Mouse (Mus musculus) monocyte, adult 2 months (primary cell): ENCODE measurements around the gene Nek10.
"Not testable (repeated sequence)": the region's sequence is repeated elsewhere in the genome, so short reads cannot be mapped to it uniquely, and the experiment has no call there.

Experiments
- DNase-seq, 2 experiments: peaks; one replicate each; pipeline ENCODE4 v3.0.0; 2022; ENCODE audit warnings: low spot score in 2 of 2, low read depth in 1 of 2

The Nek10 gene

DNA sequence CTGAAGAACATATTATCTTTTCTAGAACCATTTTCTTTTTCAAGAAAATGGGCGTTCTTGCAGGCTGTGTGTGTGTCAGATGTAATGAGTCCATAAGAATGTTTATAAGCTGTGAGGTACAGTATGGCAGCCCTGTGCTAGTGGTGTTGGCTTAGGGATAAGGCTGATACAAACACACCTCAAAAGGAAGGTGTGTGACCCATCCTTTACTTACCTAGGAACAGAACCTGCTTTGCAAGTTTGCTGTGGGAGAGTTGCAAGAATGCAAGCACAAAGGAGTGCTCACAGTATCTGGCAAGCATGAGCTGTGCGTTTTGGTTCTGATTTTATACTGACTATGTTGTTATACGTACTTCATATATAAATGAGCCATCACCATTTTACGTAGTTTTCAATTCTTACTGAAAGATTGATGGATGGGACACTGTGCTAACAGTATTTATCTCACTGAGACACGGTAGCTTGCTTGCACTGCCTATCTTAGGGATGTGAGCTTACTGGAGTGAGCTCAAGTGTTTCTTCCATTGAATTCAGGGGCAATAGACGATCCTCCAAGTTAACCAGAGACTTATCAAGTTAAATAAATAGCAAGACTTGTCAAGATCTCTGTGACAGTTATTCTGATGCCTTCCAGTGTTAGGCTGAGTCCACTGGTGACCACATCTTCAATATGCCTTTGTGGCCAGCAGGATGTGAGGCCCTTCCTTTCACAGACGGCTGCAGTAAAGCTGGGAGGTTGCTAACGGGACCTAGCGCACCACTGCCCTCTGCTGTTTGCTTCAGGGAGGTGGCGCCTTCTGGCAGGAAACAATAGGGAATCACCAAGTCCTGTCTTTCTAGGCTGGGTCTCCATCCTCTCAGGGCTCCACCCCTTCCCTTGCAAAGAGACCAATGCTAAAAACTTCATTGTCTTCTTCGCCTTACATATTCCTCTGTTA is 181.8 kb downstream of the Nek10 start:
- peak in 1 of 2 experiments; percentile 3 for DNase-seq

DNA sequence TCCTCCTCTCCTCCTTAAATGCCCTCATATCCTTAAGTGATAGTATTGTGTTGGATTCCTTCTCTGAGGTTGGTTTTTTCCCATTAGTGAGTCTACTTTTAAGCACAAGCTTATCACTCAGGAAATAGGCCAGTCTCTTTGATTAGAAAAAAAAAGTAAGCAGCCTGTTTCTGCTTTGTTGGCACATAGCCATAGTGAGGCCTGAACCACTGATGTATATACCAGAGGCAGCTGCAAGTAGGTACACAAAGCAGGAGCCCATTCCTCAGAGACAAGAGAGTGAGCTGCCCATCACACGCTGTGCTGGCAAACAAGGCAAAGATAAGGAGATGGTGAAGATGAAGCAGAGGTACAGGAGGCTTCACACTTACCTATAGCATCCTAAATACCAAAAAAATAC is 184.2 kb downstream of the Nek10 start:
- no peak for DNase-seq

DNA sequence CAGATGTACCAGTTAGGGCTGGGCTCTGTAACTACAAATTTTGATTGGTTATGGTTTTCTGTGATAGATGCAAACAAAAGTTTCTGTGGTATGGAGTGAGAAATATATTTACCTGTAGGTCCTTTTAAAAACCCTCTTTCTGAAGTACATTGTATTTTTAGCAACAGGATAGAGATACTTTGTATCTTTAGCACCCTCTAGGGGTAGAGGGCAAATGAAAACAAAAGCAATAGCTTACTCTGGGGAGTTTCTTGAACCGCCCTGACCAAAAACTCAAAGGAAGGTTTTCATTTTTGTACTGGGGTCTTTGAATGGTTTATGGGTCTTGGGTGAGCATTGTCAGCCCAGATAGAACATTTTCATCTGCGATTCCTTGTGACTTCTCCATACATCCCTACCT is 188.4 kb downstream of the Nek10 start:
- no peak for DNase-seq

DNA sequence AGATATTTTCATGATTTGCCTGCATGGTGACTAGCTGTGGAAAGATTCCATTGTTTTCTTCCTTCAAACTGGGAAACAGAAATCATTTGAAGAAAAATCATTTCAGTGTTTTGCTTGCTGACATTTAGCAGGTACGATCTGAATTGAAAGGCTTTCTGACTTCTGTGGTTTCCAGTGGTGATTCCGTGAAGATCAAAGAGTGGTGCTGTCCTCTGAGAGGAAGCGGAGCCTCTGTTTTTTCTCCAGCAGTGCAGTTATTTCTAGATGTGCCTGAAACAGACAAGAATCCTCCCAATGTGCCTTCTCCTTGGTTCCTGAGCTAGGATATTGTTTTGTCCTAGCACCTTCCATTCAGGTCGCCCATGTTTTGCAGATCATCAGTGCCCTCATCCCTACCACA is 208.2 kb downstream of the Nek10 start:
- no peak for DNase-seq

DNA sequence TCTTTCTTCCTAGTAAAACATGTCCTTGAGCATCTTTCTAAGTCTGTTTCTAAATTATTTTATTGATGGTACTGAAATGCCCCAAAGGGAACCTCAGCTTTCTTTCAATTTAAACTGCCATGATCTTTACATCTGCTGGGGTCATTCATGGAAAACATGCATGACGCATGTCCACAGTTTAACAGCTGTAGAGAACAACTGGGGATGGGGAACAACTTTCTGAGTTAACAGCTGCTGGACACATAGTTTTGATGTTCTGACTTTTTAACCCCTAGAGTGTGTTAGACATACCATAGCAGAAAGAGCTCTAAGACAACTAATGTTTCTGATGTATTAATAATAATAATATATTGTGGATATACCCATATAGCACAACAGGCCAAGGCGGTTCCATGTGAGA is 211.6 kb downstream of the Nek10 start:
- no peak for DNase-seq

DNA sequence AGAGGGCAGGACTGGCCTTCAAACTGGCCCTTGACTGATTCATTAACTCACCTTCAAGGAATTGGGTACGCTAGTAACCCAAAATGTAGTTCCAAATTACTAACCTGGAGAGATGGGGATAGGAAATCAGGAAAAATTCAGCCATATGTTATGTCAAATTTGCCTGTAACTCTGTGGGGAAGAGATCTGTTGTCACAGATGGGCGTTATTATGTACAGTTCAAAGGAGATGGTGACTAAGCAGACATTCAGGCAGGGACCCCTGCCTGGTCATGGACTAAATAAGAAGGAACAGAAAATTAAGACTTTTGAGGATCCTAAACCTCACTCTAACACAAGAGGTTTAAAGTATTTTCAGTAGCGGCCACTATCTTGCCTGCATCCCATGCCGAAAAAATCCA is 227.4 kb downstream of the Nek10 start:
- not testable (repeated sequence) for DNase-seq

DNA sequence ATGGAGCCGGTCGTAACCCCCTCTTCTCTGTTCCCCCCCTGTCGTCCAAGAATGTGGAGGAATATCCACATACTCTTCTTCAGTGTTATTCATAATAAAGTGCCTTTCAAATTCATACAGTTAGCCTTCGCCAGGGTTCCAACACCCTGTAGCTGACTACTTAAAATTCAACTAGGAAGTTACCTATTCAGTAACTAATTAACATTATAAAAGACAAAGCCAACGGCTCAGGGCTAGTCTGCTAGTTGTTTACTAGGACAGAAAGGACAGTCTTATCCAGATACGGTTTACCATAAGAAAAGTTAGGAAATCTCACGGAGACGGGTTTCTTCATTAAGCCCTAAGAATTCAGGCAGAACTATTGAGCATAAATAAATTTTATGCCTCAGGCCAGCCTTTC is 231.4 kb downstream of the Nek10 start:
- DNase-seq, result not testable (repeated sequence)

DNA sequence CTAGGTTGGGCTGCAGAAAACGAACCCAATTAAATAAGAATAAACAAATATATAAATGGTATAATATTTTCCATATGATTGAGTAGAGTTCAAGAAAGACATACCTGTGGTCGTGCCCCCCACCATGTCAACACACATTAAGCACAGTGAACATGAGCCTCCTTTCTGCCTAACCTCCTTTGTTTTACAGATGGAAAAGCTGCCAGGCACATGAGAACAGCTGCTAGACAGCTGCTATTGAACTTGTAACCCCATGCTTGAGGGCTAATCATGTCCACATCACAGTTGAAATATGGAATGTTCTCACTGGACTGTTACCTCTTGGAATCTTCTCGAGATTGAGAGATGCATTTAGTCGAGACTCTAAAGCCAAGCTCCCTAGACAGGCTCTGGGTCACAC is 245.0 kb downstream of the Nek10 start:
- no peak for DNase-seq

DNA sequence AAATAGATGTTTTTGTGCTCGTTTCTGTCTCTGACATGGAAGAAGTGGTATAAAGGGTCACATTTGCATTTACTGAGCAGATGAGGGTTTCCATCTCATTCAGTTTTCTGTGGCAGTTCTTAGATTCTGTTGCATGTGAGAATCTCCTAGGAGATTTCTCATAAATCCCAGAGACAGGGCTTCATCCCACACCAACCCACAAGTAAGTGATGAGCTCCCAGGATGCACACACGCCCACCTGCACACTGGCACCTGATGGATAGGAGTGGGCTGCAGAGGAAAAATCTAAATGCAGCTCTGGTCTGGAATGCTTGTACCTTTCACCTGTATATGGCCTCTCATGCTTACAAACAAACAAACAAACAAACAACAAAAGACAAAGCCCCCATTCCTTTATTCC is 258.3 kb downstream of the Nek10 start:
- DNase-seq, result no peak
